Mouse (Mus musculus): ENCODE data around the gene Llgl1.

- TF ChIP-seq POLR2A (IDR thresholded peaks at IDR 0.05; ENCODE audit: borderline replicate concordance, extremely low read depth, insufficient read depth, insufficient read length, poor library complexity, severe bottlenecking) (no peak), CTCF (IDR thresholded peaks at IDR 0.05; ENCODE audit: borderline replicate concordance, extremely low read depth, insufficient read depth, insufficient read length) (no peak)
Observed at GRCm38 (mm10) chr11:60696165-60696564, 3.4 kb upstream of the Llgl1 start.
